Mouse (Mus musculus) forelimb bud, embryonic 11.5 days (tissue): ENCODE results near the gene Dusp22.

Source experiments
- DNase-seq: peaks from one replicate; pipeline ENCODE4 v3.0.0-alpha.2; 2012; ENCODE audit warnings: low read depth, low spot score

Dusp22 gene

GRCm38 (mm10) chr13:30749557-30750141 is 89.8 kb downstream of the Dusp22 start:
- no peak for DNase-seq

GRCm38 (mm10) chr13:30750461-30751303 is 90.9 kb downstream of the Dusp22 start:
- peak; percentile 20 for DNase-seq

- DNase-seq: no peak
Measured at GRCm38 (mm10) chr13:30751304-30751580, 91.4 kb downstream of the Dusp22 start.

- no peak for DNase-seq
Measured at GRCm38 (mm10) chr13:30752581-30753187, 92.9 kb downstream of the Dusp22 start.

- no peak for DNase-seq
Measured at GRCm38 (mm10) chr13:30753441-30753840, 93.6 kb downstream of the Dusp22 start.

- no peak for DNase-seq
Measured at GRCm38 (mm10) chr13:30754066-30754465, 94.3 kb downstream of the Dusp22 start.

- DNase-seq: no peak
Measured at GRCm38 (mm10) chr13:30754825-30755476, 95.2 kb downstream of the Dusp22 start.

GRCm38 (mm10) chr13:30755577-30755976 is 95.8 kb downstream of the Dusp22 start:
- no peak for DNase-seq

- DNase-seq: no peak
Measured at GRCm38 (mm10) chr13:30755998-30756639, 96.3 kb downstream of the Dusp22 start.

GRCm38 (mm10) chr13:30757264-30757900 is 97.6 kb downstream of the Dusp22 start:
- no peak for DNase-seq

- no peak for DNase-seq
Measured at GRCm38 (mm10) chr13:30758789-30759381, 99.1 kb downstream of the Dusp22 start.

GRCm38 (mm10) chr13:30760374-30761090 is 100.7 kb downstream of the Dusp22 start:
- no peak for DNase-seq
